In genomic region chr11:87665224-87665623, GRCm38 (mm10) we compare ENCODE assay signal across 14 mouse cellular contexts. TPM values are rescaled to one million over a fixed set of nuclear protein-coding genes. Genes with fewer than 3 reads are reported as not detected.
DNase-seq lines count a peak whose midpoint lies in the region; ATAC-seq and TF ChIP-seq lines count a peak whose summit lies in the region.
"Had no signal": no experiment of that assay in that cellular context is flagged by ENCODE, and none has a peak within 500 bp of the region (broad histone marks: within the 10 kb centered on the region; RNA-seq: fewer than 3 reads in every experiment).

No protein-coding gene starts in this region.

- H3K9ac ChIP-seq in lung, embryonic 14.5 days = peak overlapping the region; percentile 3
- H3K9ac ChIP-seq in intestine, embryonic 16.5 days (ENCODE audit: low read depth, low read length) = peak overlapping the region; percentile 60
- no peak overlapping the region for H3K9ac ChIP-seq in stomach, embryonic 14.5 days (replicated peaks; ENCODE audit: low read depth, low read length)
- H3K9ac ChIP-seq: forebrain, embryonic 13.5 days; hindbrain, embryonic 15.5 days had no signal

- peak overlapping the region; percentile 46 for H3K4me3 ChIP-seq in lung, embryonic 14.5 days (ENCODE audit: low read depth, low read length)
- H3K4me3 ChIP-seq in intestine, embryonic 16.5 days (ENCODE audit: low read length) = peak overlapping the region; percentile 40
- peak overlapping the region; percentile 30; the same call in 1 of the 2 replicates for H3K4me3 ChIP-seq in stomach, embryonic 14.5 days (ENCODE audit: low read depth, low read length)
- H3K4me3 ChIP-seq: forebrain, embryonic 13.5 days; hindbrain, embryonic 15.5 days had no signal

- H3K9me3 ChIP-seq in lung, embryonic 14.5 days (ENCODE audit: low read depth, low read length) = no peaks in the 10 kb centered on the region
- H3K9me3 ChIP-seq in intestine, embryonic 16.5 days (ENCODE audit: control insufficient read depth, low read length) = no peaks in the 10 kb centered on the region
- no peaks in the 10 kb centered on the region for H3K9me3 ChIP-seq in stomach, embryonic 14.5 days (ENCODE audit: control insufficient read depth, low read depth, low read length)
- H3K9me3 ChIP-seq: forebrain, embryonic 13.5 days; hindbrain, embryonic 15.5 days had no signal

- no peaks in the 10 kb centered on the region for H3K27me3 ChIP-seq in lung, embryonic 14.5 days (ENCODE audit: insufficient read depth, low read length)
- H3K27me3 ChIP-seq in intestine, embryonic 16.5 days (replicated peaks; ENCODE audit: control insufficient read depth, insufficient read depth, low read length) = no peaks in the 10 kb centered on the region
- H3K27me3 ChIP-seq in stomach, embryonic 14.5 days (ENCODE audit: control insufficient read depth, insufficient read depth, low read length) = no peaks in the 10 kb centered on the region

- no peak overlapping the region for H3K27ac ChIP-seq in lung, embryonic 14.5 days (ENCODE audit: low read depth)
- H3K27ac ChIP-seq in intestine, embryonic 16.5 days (ENCODE audit: low read length) = no peak overlapping the region
- no peak overlapping the region for H3K27ac ChIP-seq in stomach, embryonic 14.5 days (ENCODE audit: low read length)
- H3K27ac ChIP-seq: forebrain, embryonic 13.5 days; hindbrain, embryonic 15.5 days had no signal

- H3K4me1 ChIP-seq in lung, embryonic 14.5 days (ENCODE audit: insufficient read depth) = no peaks in the 10 kb centered on the region
- no peaks in the 10 kb centered on the region for H3K4me1 ChIP-seq in intestine, embryonic 16.5 days (ENCODE audit: control insufficient read depth, insufficient read depth, low read length)
- no peaks in the 10 kb centered on the region for H3K4me1 ChIP-seq in stomach, embryonic 14.5 days (ENCODE audit: control insufficient read depth, insufficient read depth, low read length)

- DNase-seq in heart, adult 11 months = peak; percentile 33
- DNase-seq in heart, postnatal 36 days = no peak
- no peak for DNase-seq in lung, embryonic 14.5 days
- no peak for DNase-seq in lung, postnatal 25 days (ENCODE audit: low spot score)
- DNase-seq in gastrocnemius, postnatal 14 days = no peak
- DNase-seq: cerebellum, adult 11 months; gastrocnemius, postnatal 10 days; thymus, postnatal 25 days had no signal

- no peak for TF ChIP-seq CTCF in lung, embryonic 14.5 days (IDR thresholded peaks at IDR 0.05; ENCODE audit: low read depth)

- H3K4me2 ChIP-seq in lung, embryonic 14.5 days = peak overlapping the region; percentile 47
- H3K4me2 ChIP-seq in intestine, embryonic 16.5 days (ENCODE audit: low read depth, low read length) = peak overlapping the region; percentile 16; the same call in 1 of the 2 replicates
- H3K4me2 ChIP-seq in stomach, embryonic 14.5 days (replicated peaks; ENCODE audit: low read depth, low read length) = peak overlapping the region; percentile 31
- H3K4me2 ChIP-seq: hindbrain, embryonic 15.5 days had no signal

- intact Hi-C loops in heart, postnatal 36 days (cut with DNase I) = no loop called here
- intact Hi-C loops in gastrocnemius, postnatal 14 days (cut with DNase I; ENCODE audit: low total_unique reads) = no loop called here

- 57% methylated on average over 6 of the region's 6 CpGs for WGBS in lung, embryonic 14.5 days
- 55% methylated on average over 6 of the region's 6 CpGs for WGBS in intestine, embryonic 16.5 days
- WGBS in stomach, embryonic 14.5 days = 56% methylated on average over 6 of the region's 6 CpGs

- ATAC-seq in lung, embryonic 14.5 days (ENCODE audit: insufficient read depth) = no peak
- no peak for ATAC-seq in intestine, embryonic 16.5 days
- no peak for ATAC-seq in stomach, embryonic 14.5 days (ENCODE audit: insufficient number of reproducible peaks, insufficient read depth, low FRiP score, low read depth)
- ATAC-seq in erythroid progenitor cell, adult 5-6 weeks (replicated peaks; ENCODE audit: low FRiP score, poor library complexity, severe bottlenecking) = no peak
- ATAC-seq: forebrain, embryonic 13.5 days had no signal

- H3K36me3 ChIP-seq in lung, embryonic 14.5 days (ENCODE audit: insufficient read depth) = no peaks in the 10 kb centered on the region
- no peaks in the 10 kb centered on the region for H3K36me3 ChIP-seq in intestine, embryonic 16.5 days (ENCODE audit: control insufficient read depth, insufficient read depth, low read length)
- no peaks in the 10 kb centered on the region for H3K36me3 ChIP-seq in stomach, embryonic 14.5 days (ENCODE audit: control insufficient read depth, insufficient read depth, low read length)
- H3K36me3 ChIP-seq: hindbrain, embryonic 15.5 days had no signal

RNA-seq across cellular contexts. Expression of gene Rnf43, which starts 2.7 kb away (rescaled TPM):
- total RNA-seq in heart, postnatal 36 days (2021) = under 1 TPM; 0.24 to 0.47 TPM
- polyA plus RNA-seq in lung, embryonic 14.5 days (2014; fragmentation: Nextera tagmentation; extraction: Ambion mirVana) = 18.0 and 21.5 TPM in 2 replicates
- 11.2 and 12.4 TPM in 2 replicates for polyA plus RNA-seq in intestine, embryonic 16.5 days (2015; fragmentation: Nextera tagmentation; extraction: Ambion mirVana)
- 19.7 and 20.2 TPM in 2 replicates for polyA plus RNA-seq in stomach, embryonic 14.5 days (2014; fragmentation: Nextera tagmentation; extraction: Ambion mirVana)
- under 1 TPM; 0.09 to 0.16 TPM for total RNA-seq in gastrocnemius, postnatal 14 days (2021)
- total RNA-seq in erythroid progenitor cell, adult 5-6 weeks (2015; ENCODE audit: low replicate concordance) = 0.36 and 2.1 TPM in 2 replicates
- total RNA-seq in erythroid progenitor cell, adult 5-6 weeks (2017; ENCODE audit: low replicate concordance) = 0.39 and 0.83 TPM in 2 replicates
- polyA plus RNA-seq: C2C12 had no signal

RNA-seq across cellular contexts. Expression of gene Hsf5, which starts 48.3 kb away (rescaled TPM):
- not detected for total RNA-seq in heart, postnatal 36 days (2021)
- polyA plus RNA-seq in lung, embryonic 14.5 days (2014; fragmentation: Nextera tagmentation; extraction: Ambion mirVana) = 0.38 and 0.41 TPM in 2 replicates
- 0.15 and 0.17 TPM in 2 replicates for polyA plus RNA-seq in intestine, embryonic 16.5 days (2015; fragmentation: Nextera tagmentation; extraction: Ambion mirVana)
- 0.21 and 0.41 TPM in 2 replicates for polyA plus RNA-seq in stomach, embryonic 14.5 days (2014; fragmentation: Nextera tagmentation; extraction: Ambion mirVana)
- not detected for total RNA-seq in gastrocnemius, postnatal 14 days (2021)
- total RNA-seq in erythroid progenitor cell, adult 5-6 weeks (2015; ENCODE audit: low replicate concordance) = not detected in 2 replicates
- not detected in 2 replicates for total RNA-seq in erythroid progenitor cell, adult 5-6 weeks (2017; ENCODE audit: low replicate concordance)
